Comparison of ENCODE assay signal across 10 mouse cellular contexts in the genomic region with DNA sequence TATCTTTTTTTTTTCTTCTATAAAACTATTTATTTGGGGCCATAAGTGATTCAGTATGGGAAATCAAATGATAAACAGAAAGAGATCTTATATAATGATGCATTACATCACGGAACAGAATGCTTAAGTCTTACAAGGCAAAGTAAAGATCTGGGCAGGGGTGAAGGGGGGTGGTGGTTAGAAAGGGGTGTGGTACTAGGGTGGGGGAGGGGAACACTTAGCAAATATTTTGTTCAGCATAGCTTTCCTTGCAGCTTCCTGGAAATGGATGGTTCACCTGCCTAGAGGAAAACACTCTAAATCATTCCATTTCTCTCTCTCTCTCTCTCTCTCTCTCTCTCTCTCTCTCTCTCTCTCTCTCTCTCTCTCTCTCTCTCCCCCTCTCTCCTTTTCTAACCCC. TPM values are rescaled to one million over a fixed set of nuclear protein-coding genes. Genes with fewer than 3 reads are reported as not detected.
A peak's percentile ranks its signal among the peaks of the same experiment; 100 is the strongest.
DNase-seq lines count a peak whose midpoint lies in the region; ATAC-seq and TF ChIP-seq lines count a peak whose summit lies in the region.
"Had no signal": no experiment of that assay in that cellular context is flagged by ENCODE, and none has a peak within 500 bp of the region (broad histone marks: within the 10 kb centered on the region; RNA-seq: fewer than 3 reads in every experiment).

No protein-coding gene starts in this region.

- H3K4me2 ChIP-seq in embryonic facial prominence, embryonic 11.5 days (ENCODE audit: low read depth, low read length) = no peak overlapping the region
- H3K4me2 ChIP-seq in hindbrain, embryonic 12.5 days (replicated peaks) = peak overlapping the region; percentile 43
- peak overlapping the region; percentile 67 for H3K4me2 ChIP-seq in midbrain, postnatal 0 days (ENCODE audit: low read depth, low read length, poor library complexity, severe bottlenecking)

- H3K4me1 ChIP-seq in embryonic facial prominence, embryonic 11.5 days (ENCODE audit: control insufficient read depth, insufficient read depth, low read length) = no peaks in the 10 kb centered on the region; the same call in 1 of the 2 replicates
- peaks cover 21% of the 10 kb centered on the region for H3K4me1 ChIP-seq in embryonic facial prominence, embryonic 10.5 days
- H3K4me1 ChIP-seq in hindbrain, embryonic 12.5 days = peaks cover 28% of the 10 kb centered on the region
- H3K4me1 ChIP-seq in midbrain, postnatal 0 days (ENCODE audit: insufficient read depth, low read length) = peaks cover 4% of the 10 kb centered on the region; the same call in 1 of the 2 replicates

- TF ChIP-seq CTCF in midbrain, postnatal 0 days (IDR thresholded peaks at IDR 0.05) = no peak

- no peaks in the 10 kb centered on the region for H3K36me3 ChIP-seq in embryonic facial prominence, embryonic 11.5 days (replicated peaks; ENCODE audit: control insufficient read depth, insufficient read depth, low read depth, low read length)
- H3K36me3 ChIP-seq in embryonic facial prominence, embryonic 10.5 days (replicated peaks) = no peaks in the 10 kb centered on the region
- no peaks in the 10 kb centered on the region for H3K36me3 ChIP-seq in hindbrain, embryonic 12.5 days
- no peaks in the 10 kb centered on the region for H3K36me3 ChIP-seq in midbrain, postnatal 0 days (ENCODE audit: insufficient read depth, low read length)

- WGBS in embryonic facial prominence, embryonic 11.5 days = 41% methylated on average over 1 of the region's 1 CpGs
- 41% methylated on average over 1 of the region's 1 CpGs for WGBS in embryonic facial prominence, embryonic 10.5 days
- WGBS in hindbrain, embryonic 12.5 days = 43% methylated on average over 1 of the region's 1 CpGs
- WGBS in midbrain, postnatal 0 days = 9% methylated on average over 1 of the region's 1 CpGs

- no peak overlapping the region for H3K27ac ChIP-seq in embryonic facial prominence, embryonic 11.5 days (replicated peaks; ENCODE audit: low read depth, low read length)
- H3K27ac ChIP-seq in embryonic facial prominence, embryonic 10.5 days (replicated peaks) = no peak overlapping the region
- H3K27ac ChIP-seq in hindbrain, embryonic 12.5 days = peak overlapping the region; percentile 85
- H3K27ac ChIP-seq in midbrain, postnatal 0 days (ENCODE audit: low read depth, low read length) = peak overlapping the region; percentile 71
- H3K27ac ChIP-seq: liver, embryonic 14.5 days had no signal

- H3K9me3 ChIP-seq in embryonic facial prominence, embryonic 11.5 days (replicated peaks; ENCODE audit: control insufficient read depth, low read length) = no peaks in the 10 kb centered on the region
- H3K9me3 ChIP-seq in embryonic facial prominence, embryonic 10.5 days = no peaks in the 10 kb centered on the region
- no peaks in the 10 kb centered on the region for H3K9me3 ChIP-seq in hindbrain, embryonic 12.5 days (replicated peaks)
- H3K9me3 ChIP-seq in midbrain, postnatal 0 days (ENCODE audit: low read length) = no peaks in the 10 kb centered on the region

- DNase-seq in embryonic facial prominence, embryonic 11.5 days (ENCODE audit: low spot score) = peak; percentile 29
- no peak for DNase-seq in embryonic facial prominence, embryonic 10.5 days (ENCODE audit: low spot score)
- DNase-seq in brain, adult 2 months (ENCODE audit: low read depth, low spot score) = peak; percentile 62
- DNase-seq in midbrain, postnatal 0 days (ENCODE audit: low spot score) = peak; percentile 63
- no peak for DNase-seq in spleen, postnatal 14 days (ENCODE audit: low spot score in 2 of 2)
- DNase-seq in thymus, postnatal 14 days = no peak
- DNase-seq in adrenal gland, adult 2 months = no peak

- H3K4me3 ChIP-seq in embryonic facial prominence, embryonic 11.5 days (ENCODE audit: low read depth, low read length) = no peak overlapping the region
- no peak overlapping the region; the same call in 1 of the 2 replicates for H3K4me3 ChIP-seq in embryonic facial prominence, embryonic 10.5 days
- H3K4me3 ChIP-seq in hindbrain, embryonic 12.5 days = peak overlapping the region; percentile 22
- peak overlapping the region; percentile 42 for H3K4me3 ChIP-seq in midbrain, postnatal 0 days (ENCODE audit: low read depth, low read length)

- H3K27me3 ChIP-seq in embryonic facial prominence, embryonic 11.5 days (ENCODE audit: control insufficient read depth, insufficient read depth, low read length) = no peaks in the 10 kb centered on the region
- H3K27me3 ChIP-seq in embryonic facial prominence, embryonic 10.5 days (replicated peaks; ENCODE audit: low read depth, poor library complexity, severe bottlenecking) = no peaks in the 10 kb centered on the region
- H3K27me3 ChIP-seq in hindbrain, embryonic 12.5 days = no peaks in the 10 kb centered on the region
- no peaks in the 10 kb centered on the region for H3K27me3 ChIP-seq in midbrain, postnatal 0 days (ENCODE audit: insufficient read depth, low read length)

- no peak overlapping the region for H3K9ac ChIP-seq in embryonic facial prominence, embryonic 11.5 days (replicated peaks; ENCODE audit: low read length)
- peak overlapping the region; percentile 45; the same call in 1 of the 2 replicates for H3K9ac ChIP-seq in hindbrain, embryonic 12.5 days
- H3K9ac ChIP-seq in midbrain, postnatal 0 days (replicated peaks; ENCODE audit: low read length, poor library complexity, severe bottlenecking) = peak overlapping the region; percentile 48; the same call in 1 of the 2 replicates
- H3K9ac ChIP-seq: liver, embryonic 14.5 days had no signal

- no peak for ATAC-seq in embryonic facial prominence, embryonic 11.5 days (replicated peaks; ENCODE audit: insufficient number of reproducible peaks, low FRiP score, low TSS enrichment, low read depth)
- no peak for ATAC-seq in hindbrain, embryonic 12.5 days (ENCODE audit: low FRiP score)
- ATAC-seq in midbrain, postnatal 0 days (ENCODE audit: low FRiP score) = no peak

RNA-seq across cellular contexts. Expression of gene Gm11146, which starts 43.1 kb away (rescaled TPM):
- not detected in 2 replicates for polyA plus RNA-seq in embryonic facial prominence, embryonic 11.5 days (2014; fragmentation: Nextera tagmentation; extraction: Ambion mirVana)
- not detected in 2 replicates for polyA plus RNA-seq in embryonic facial prominence, embryonic 10.5 days (2016; fragmentation: Nextera tagmentation; extraction: Ambion mirVana)
- not detected in 2 replicates for polyA plus RNA-seq in hindbrain, embryonic 12.5 days (2016; fragmentation: Nextera tagmentation; extraction: Ambion mirVana)
- not detected in 2 replicates for total RNA-seq in midbrain, postnatal 0 days (2014; rRNA removed)
- polyA plus RNA-seq in midbrain, postnatal 0 days (2015; fragmentation: Nextera tagmentation; extraction: Ambion mirVana) = not detected in 2 replicates
- not detected for total RNA-seq in adrenal gland, adult 2 months (2021)
- polyA plus RNA-seq in adrenal gland, adult 2 months (2012; rRNA removed) = not detected in 2 replicates
- total RNA-seq: gastrocnemius, postnatal 36 days had no signal
- polyA plus RNA-seq: liver, embryonic 14.5 days had no signal

Comparison
In these comparisons a context has a peak if more than half of its experiments do, and no peak if none do; other contexts are left out.
1. DNase-seq: peak in embryonic facial prominence, embryonic 11.5 days (single experiment), brain, adult 2 months (single experiment) and midbrain, postnatal 0 days (single experiment); none in embryonic facial prominence, embryonic 10.5 days (single experiment), spleen, postnatal 14 days (0 of 2), thymus, postnatal 14 days (single experiment) and adrenal gland, adult 2 months (single experiment).
2. H3K27ac ChIP-seq: peak in hindbrain, embryonic 12.5 days (single experiment) and midbrain, postnatal 0 days (single experiment); none in embryonic facial prominence, embryonic 11.5 days (single experiment) and embryonic facial prominence, embryonic 10.5 days (single experiment).
3. H3K4me3 ChIP-seq: peak in hindbrain, embryonic 12.5 days (single experiment) and midbrain, postnatal 0 days (single experiment); none in embryonic facial prominence, embryonic 11.5 days (single experiment) and embryonic facial prominence, embryonic 10.5 days (single experiment).